In genomic region chr3:105769380-105769779, GRCm38 (mm10) we compare ENCODE assay signal across 15 mouse cellular contexts.
"Had no signal": no experiment of that assay in that cellular context is flagged by ENCODE, and none has a peak within 500 bp of the region (broad histone marks: within the 10 kb centered on the region; RNA-seq: fewer than 3 reads in every experiment).

No protein-coding gene starts in this region.

- H3K27ac ChIP-seq: lung, embryonic 15.5 days; macrophage; midbrain, embryonic 13.5 days; midbrain, embryonic 15.5 days; neural tube, embryonic 12.5 days; stomach, embryonic 15.5 days; stomach, postnatal 0 days had no signal

- H3K4me1 ChIP-seq: lung, embryonic 15.5 days; midbrain, embryonic 13.5 days; midbrain, embryonic 15.5 days; neural tube, embryonic 12.5 days; stomach, embryonic 15.5 days had no signal

- H3K36me3 ChIP-seq: lung, embryonic 15.5 days; midbrain, embryonic 13.5 days; midbrain, embryonic 15.5 days; neural tube, embryonic 12.5 days; stomach, embryonic 15.5 days had no signal

- H3K9me3 ChIP-seq: lung, embryonic 15.5 days; midbrain, embryonic 13.5 days; midbrain, embryonic 15.5 days; neural tube, embryonic 12.5 days; stomach, embryonic 15.5 days had no signal

- H3K4me3 ChIP-seq: lung, embryonic 15.5 days; midbrain, embryonic 13.5 days; midbrain, embryonic 15.5 days; neural tube, embryonic 12.5 days; stomach, embryonic 15.5 days had no signal

- DNase-seq: liver, postnatal 0 days; lung, adult 2 months; lung, postnatal 14 days; lung, postnatal 36 days; right cerebral cortex, postnatal 14 days; thymus, adult 2 months; thymus, postnatal 4 days had no signal

- ATAC-seq: lung, postnatal 0 days; midbrain, embryonic 13.5 days; midbrain, embryonic 15.5 days had no signal

- H3K27me3 ChIP-seq: lung, embryonic 15.5 days; midbrain, embryonic 13.5 days; midbrain, embryonic 15.5 days; neural tube, embryonic 12.5 days; stomach, embryonic 15.5 days had no signal
